ENCODE assay signal across 19 mouse cellular contexts in the genomic region with DNA sequence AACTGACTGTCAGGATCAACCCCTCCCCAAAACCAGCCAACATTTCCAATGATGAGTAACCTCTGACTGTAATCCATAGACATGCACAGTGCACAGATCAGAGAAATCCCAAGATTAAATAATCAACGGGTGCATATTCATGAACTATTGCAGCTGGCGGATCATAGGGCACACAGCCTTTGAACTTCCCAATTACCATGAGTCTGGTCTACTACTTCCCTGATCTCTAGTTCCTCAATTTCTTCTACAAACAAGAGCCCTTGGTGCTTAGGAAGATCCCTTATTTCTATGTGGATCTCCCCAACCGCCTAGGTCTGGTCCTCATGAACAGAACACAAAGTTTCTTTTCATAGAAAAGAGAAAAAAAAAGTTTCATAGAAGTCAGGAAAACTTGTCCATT.
DNase-seq lines count a peak whose midpoint lies in the region; ATAC-seq lines count a peak whose summit lies in the region.
"Had no signal": no experiment of that assay in that cellular context is flagged by ENCODE, and none has a peak within 500 bp of the region (broad histone marks: within the 10 kb centered on the region; RNA-seq: fewer than 3 reads in every experiment).

No protein-coding gene starts in this region.

- ATAC-seq in common myeloid progenitor, adult 5-6 weeks (replicated peaks; ENCODE audit: low read depth, poor library complexity, severe bottlenecking): peak; percentile 68
- ATAC-seq in granulocyte monocyte progenitor cell, adult 5-6 weeks (replicated peaks; ENCODE audit: poor library complexity, severe bottlenecking): peak; percentile 91
- peak; percentile 82 for ATAC-seq in megakaryocyte progenitor cell, adult 5-6 weeks (replicated peaks; ENCODE audit: poor library complexity)
- ATAC-seq in neutrophil, adult 5-6 weeks (ENCODE audit: extremely low read depth, insufficient number of reproducible peaks, low FRiP score, poor library complexity, severe bottlenecking): peak; percentile 55; the same call in 1 of the 2 replicates
- ATAC-seq: activated CD4-positive, CD25-positive, alpha-beta regulatory T cell, adult 4 months; forebrain, embryonic 13.5 days; forebrain, embryonic 15.5 days; forebrain, postnatal 0 days; Patski had no signal

- intact Hi-C loops in heart, postnatal 14 days (cut with DNase I): no loop called here

- DNase-seq in layer of hippocampus, postnatal 14 days (ENCODE audit: low spot score in 2 of 2): no peak
- DNase-seq in cerebellum, adult 18-20 months: no peak
- DNase-seq in heart, postnatal 14 days: no peak
- DNase-seq: adrenal gland, adult 8-10 months; adrenal gland, postnatal 14 days; adrenal gland, postnatal 36 days; cerebellum, adult 11-12 months; cerebellum, adult 9-10 months; cerebellum, postnatal 10 days; cerebellum, postnatal 25 days; forebrain, postnatal 0 days had no signal
